Mouse (Mus musculus): ENCODE results near the gene Cyth3.

DNA sequence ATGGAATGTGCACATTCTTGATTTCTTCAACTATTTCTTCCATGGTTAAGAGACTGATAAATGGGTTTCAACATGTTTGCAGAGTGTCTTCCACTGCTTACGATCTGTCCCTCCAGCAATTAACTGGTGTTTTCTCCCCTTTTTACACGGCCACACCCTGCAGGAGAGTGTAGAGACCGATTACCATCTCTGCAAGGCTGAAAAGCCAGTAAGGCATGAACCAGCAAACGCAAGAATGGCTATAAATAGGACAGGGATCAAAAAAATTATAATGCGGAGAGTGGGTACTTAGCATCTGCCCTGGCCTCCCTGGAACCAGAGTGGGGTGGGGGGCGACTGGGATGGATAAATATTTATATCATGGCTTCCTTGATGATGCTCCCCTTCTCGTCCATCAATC, 3.7 kb upstream of the Cyth3 start:
- TF ChIP-seq CTCF (IDR thresholded peaks at IDR 0.05; ENCODE audit: borderline replicate concordance, insufficient read depth, low read depth, low read length) (no peak), POLR2A (IDR thresholded peaks at IDR 0.05; ENCODE audit: borderline replicate concordance, insufficient read depth, low read length) (no peak)

Measured in cerebellum, adult 2 months (tissue).